Mouse (Mus musculus): ENCODE results near the gene Nr1h4. TPM values are rescaled to one million over a fixed set of nuclear protein-coding genes. Genes with fewer than 3 reads are reported as not detected.

Gene Nr1h4
- polyA plus RNA-seq, 1 experiment, result 0.07 TPM

GRCm38 (mm10) chr10:89470596-89471353 is 62.6 kb downstream of the Nr1h4 start:
- TF ChIP-seq POLR2A (IDR thresholded peaks at IDR 0.05; ENCODE audit: borderline replicate concordance, extremely low read depth, insufficient read depth, insufficient read length, poor library complexity, severe bottlenecking), result no peak
- TF ChIP-seq CTCF (IDR thresholded peaks at IDR 0.05; ENCODE audit: borderline replicate concordance, extremely low read depth, insufficient read depth, insufficient read length), result no peak

GRCm38 (mm10) chr10:89464760-89465405 is 68.5 kb downstream of the Nr1h4 start:
- DNase-seq (ENCODE audit: low read depth), result no peak

More at GRCm38 (mm10) chr10:89470596-89471353, 62.6 kb downstream of the Nr1h4 start:
- no peak for DNase-seq (ENCODE audit: low read depth)

GRCm38 (mm10) chr10:89462890-89463289 is 70.5 kb downstream of the Nr1h4 start:
- TF ChIP-seq CTCF (IDR thresholded peaks at IDR 0.05; ENCODE audit: borderline replicate concordance, extremely low read depth, insufficient read depth, insufficient read length), result no peak
- no peak for TF ChIP-seq POLR2A (IDR thresholded peaks at IDR 0.05; ENCODE audit: borderline replicate concordance, extremely low read depth, insufficient read depth, insufficient read length, poor library complexity, severe bottlenecking)
- DNase-seq (ENCODE audit: low read depth), result no peak

More at GRCm38 (mm10) chr10:89464760-89465405, 68.5 kb downstream of the Nr1h4 start:
- TF ChIP-seq CTCF (IDR thresholded peaks at IDR 0.05; ENCODE audit: borderline replicate concordance, extremely low read depth, insufficient read depth, insufficient read length), result no peak
- TF ChIP-seq POLR2A (IDR thresholded peaks at IDR 0.05; ENCODE audit: borderline replicate concordance, extremely low read depth, insufficient read depth, insufficient read length, poor library complexity, severe bottlenecking), result no peak

- DNase-seq (ENCODE audit: low read depth), result peak; percentile 95
- no peak for TF ChIP-seq POLR2A (IDR thresholded peaks at IDR 0.05; ENCODE audit: borderline replicate concordance, extremely low read depth, insufficient read depth, insufficient read length, poor library complexity, severe bottlenecking)
- peak; percentile 76; the same call in 1 of the 2 replicates for TF ChIP-seq CTCF (IDR thresholded peaks at IDR 0.05; ENCODE audit: borderline replicate concordance, extremely low read depth, insufficient read depth, insufficient read length)
Observed at GRCm38 (mm10) chr10:89461856-89462507, 71.4 kb downstream of the Nr1h4 start.

GRCm38 (mm10) chr10:89460972-89461371 is 72.4 kb downstream of the Nr1h4 start:
- no peak for TF ChIP-seq POLR2A (IDR thresholded peaks at IDR 0.05; ENCODE audit: borderline replicate concordance, extremely low read depth, insufficient read depth, insufficient read length, poor library complexity, severe bottlenecking)
- TF ChIP-seq CTCF (IDR thresholded peaks at IDR 0.05; ENCODE audit: borderline replicate concordance, extremely low read depth, insufficient read depth, insufficient read length), result no peak
- DNase-seq (ENCODE audit: low read depth), result no peak

GRCm38 (mm10) chr10:89458770-89459169 is 74.6 kb downstream of the Nr1h4 start:
- TF ChIP-seq CTCF (IDR thresholded peaks at IDR 0.05; ENCODE audit: borderline replicate concordance, extremely low read depth, insufficient read depth, insufficient read length) (no peak), POLR2A (IDR thresholded peaks at IDR 0.05; ENCODE audit: borderline replicate concordance, extremely low read depth, insufficient read depth, insufficient read length, poor library complexity, severe bottlenecking) (no peak)
- DNase-seq (ENCODE audit: low read depth), result no peak

GRCm38 (mm10) chr10:89453794-89454193 is 79.6 kb downstream of the Nr1h4 start:
- no peak for DNase-seq (ENCODE audit: low read depth)
- TF ChIP-seq POLR2A (IDR thresholded peaks at IDR 0.05; ENCODE audit: borderline replicate concordance, extremely low read depth, insufficient read depth, insufficient read length, poor library complexity, severe bottlenecking) (no peak), CTCF (IDR thresholded peaks at IDR 0.05; ENCODE audit: borderline replicate concordance, extremely low read depth, insufficient read depth, insufficient read length) (no peak)

GRCm38 (mm10) chr10:89453068-89453641 is 80.2 kb downstream of the Nr1h4 start:
- no peak for DNase-seq (ENCODE audit: low read depth)
- TF ChIP-seq POLR2A (IDR thresholded peaks at IDR 0.05; ENCODE audit: borderline replicate concordance, extremely low read depth, insufficient read depth, insufficient read length, poor library complexity, severe bottlenecking) (no peak), CTCF (IDR thresholded peaks at IDR 0.05; ENCODE audit: borderline replicate concordance, extremely low read depth, insufficient read depth, insufficient read length) (no peak)

- no peak for TF ChIP-seq POLR2A (IDR thresholded peaks at IDR 0.05; ENCODE audit: borderline replicate concordance, extremely low read depth, insufficient read depth, insufficient read length, poor library complexity, severe bottlenecking)
- TF ChIP-seq CTCF (IDR thresholded peaks at IDR 0.05; ENCODE audit: borderline replicate concordance, extremely low read depth, insufficient read depth, insufficient read length), result no peak
- DNase-seq (ENCODE audit: low read depth), result peak; percentile 87
Observed at GRCm38 (mm10) chr10:89450411-89450810, 83.0 kb downstream of the Nr1h4 start.

GRCm38 (mm10) chr10:89444381-89444780 is 89.0 kb downstream of the Nr1h4 start:
- DNase-seq (ENCODE audit: low read depth), result no peak
- TF ChIP-seq CTCF (IDR thresholded peaks at IDR 0.05; ENCODE audit: borderline replicate concordance, extremely low read depth, insufficient read depth, insufficient read length) (no peak), POLR2A (IDR thresholded peaks at IDR 0.05; ENCODE audit: borderline replicate concordance, extremely low read depth, insufficient read depth, insufficient read length, poor library complexity, severe bottlenecking) (no peak)

- TF ChIP-seq POLR2A (IDR thresholded peaks at IDR 0.05; ENCODE audit: borderline replicate concordance, extremely low read depth, insufficient read depth, insufficient read length, poor library complexity, severe bottlenecking) (0 out of 2 replicates have a peak, but pooled peaks have one; percentile 29), CTCF (IDR thresholded peaks at IDR 0.05; ENCODE audit: borderline replicate concordance, extremely low read depth, insufficient read depth, insufficient read length) (0 out of 2 replicates have a peak, but pooled peaks have one; percentile 6)
Observed at GRCm38 (mm10) chr10:89443623-89444151, 89.7 kb downstream of the Nr1h4 start, which contains the start of gene Gas2l3. Gene Gas2l3 (minus strand): TSS chr10:89443967.

More at GRCm38 (mm10) chr10:89443623-89444151, 89.7 kb downstream of the Nr1h4 start, which contains the start of gene Gas2l3:
- peak; percentile 95 for DNase-seq (ENCODE audit: low read depth)
